Mouse (Mus musculus) thymus, adult 18-20 months (tissue): ENCODE results near the gene Rnf214.
A peak's percentile ranks its signal among the peaks of the same experiment; 100 is the strongest.
"Not testable (repeated sequence)": the region's sequence is repeated elsewhere in the genome, so short reads cannot be mapped to it uniquely, and the experiment has no call there.

ENCODE experiments used
- DNase-seq, 2 experiments: peaks; one replicate each; pipeline ENCODE4 v3.0.0; 2022; ENCODE audit warnings: mixed read lengths in 2 of 2

Rnf214 gene

GRCm38 (mm10) chr9:45849528-45850408 is 56.9 kb downstream of the Rnf214 start:
- no peak for DNase-seq

GRCm38 (mm10) chr9:45846891-45847460 is 59.7 kb downstream of the Rnf214 start:
- no peak for DNase-seq

GRCm38 (mm10) chr9:45846176-45846575 is 60.5 kb downstream of the Rnf214 start:
- not testable (repeated sequence) for DNase-seq

- DNase-seq = no peak
These were observed 61.2 kb downstream of the Rnf214 start for GRCm38 (mm10) chr9:45845541-45845940.

- no peak for DNase-seq
These were observed 62.9 kb downstream of the Rnf214 start for GRCm38 (mm10) chr9:45843780-45844179.

- DNase-seq = no peak
These were observed 63.7 kb downstream of the Rnf214 start for GRCm38 (mm10) chr9:45843007-45843406.

- no peak for DNase-seq
These were observed 65.3 kb downstream of the Rnf214 start for GRCm38 (mm10) chr9:45841458-45841857.

- DNase-seq = no peak
These were observed 66.4 kb downstream of the Rnf214 start for GRCm38 (mm10) chr9:45840331-45840730.

- DNase-seq = no peak
These were observed 66.8 kb downstream of the Rnf214 start for GRCm38 (mm10) chr9:45839982-45840300.

GRCm38 (mm10) chr9:45839139-45839981 is 67.4 kb downstream of the Rnf214 start:
- DNase-seq = no peak

GRCm38 (mm10) chr9:45838434-45839138 is 68.1 kb downstream of the Rnf214 start, which contains the start of gene Bace1:
TSS of gene Bace1 (plus strand) at chr9:45838580.
- no peak for DNase-seq

GRCm38 (mm10) chr9:45838069-45838433 is 68.7 kb downstream of the Rnf214 start:
- DNase-seq = no peak

- DNase-seq = no peak
These were observed 73.2 kb downstream of the Rnf214 start for GRCm38 (mm10) chr9:45833461-45833860.

- DNase-seq = no peak
These were observed 73.8 kb downstream of the Rnf214 start for GRCm38 (mm10) chr9:45832898-45833297.

- peak; percentile 61 to 69 for DNase-seq
These were observed 77.6 kb downstream of the Rnf214 start for GRCm38 (mm10) chr9:45829107-45829506.

- peak; percentile 80 to 89 for DNase-seq
These were observed 78.3 kb downstream of the Rnf214 start, which contains the start of gene Cep164 for GRCm38 (mm10) chr9:45828291-45828963. TSS of gene Cep164 (minus strand) at chr9:45828691.

- peak in 1 of 2 experiments; percentile 15 for DNase-seq
These were observed 78.9 kb downstream of the Rnf214 start for GRCm38 (mm10) chr9:45827663-45828290.

- DNase-seq = no peak
These were observed 88.2 kb downstream of the Rnf214 start for GRCm38 (mm10) chr9:45818406-45819011.

GRCm38 (mm10) chr9:45815525-45815924 is 91.2 kb downstream of the Rnf214 start:
- DNase-seq = no peak

GRCm38 (mm10) chr9:45815113-45815512 is 91.6 kb downstream of the Rnf214 start:
- no peak for DNase-seq
